Mouse (Mus musculus) Patski (cell line): ENCODE measurements around the gene Ncdn. TPM values are rescaled to one million over a fixed set of nuclear protein-coding genes. Genes with fewer than 3 reads are reported as not detected.

Experiments used
- ATAC-seq: fragments of 100-300 bp; one replicate; pipeline ENCODE4 v1.8.0; 2021
- CTCF ChIA-PET: fragments of 350-600 bp; sonication (Branson Sonifier 250); formaldehyde crosslinking; loops from one replicate; lab custom pipeline; 2022; ENCODE audit warnings: inconsistent platforms; lab: Charles Lee
- POLR2A ChIA-PET: fragments of 350-600 bp; sonication (Branson Sonifier 250); formaldehyde crosslinking; loops from one replicate; lab custom pipeline; 2022; ENCODE audit warnings: antibody characterized with exemption, inconsistent platforms; lab: Charles Lee
- DNase-seq: peaks from one replicate; pipeline ENCODE4 v3.0.0-alpha.2; 2011; ENCODE audit warnings: low read depth, low spot score
- H3K27me3 ChIP-seq: fragments of 371-371 bp; one replicate; pipeline ENCODE4 v1.5.1; 2021
- CTCF ChIP-seq: fragments of 100-300 bp; IDR thresholded peaks from one replicate; pipeline ENCODE4 v1.5.1; 2021
- in situ Hi-C: fragments of 300-500 bp; cut with MboI; formaldehyde crosslinking; loops from 3 replicates; pipeline ENCODE4 v1.11.1; 2018; ENCODE audit warnings: low pct_unique_long_range_greater_than_20kb, mixed read lengths
- polyA plus RNA-seq: library from polyadenylated mRNA; unstranded; gene quantifications from one replicate; pipeline ENCODE4 v1.2.3, GENCODE M21; 2021

The Ncdn gene
- polyA plus RNA-seq, 1 experiment from 2014 or later, result 24.0 TPM

DNA sequence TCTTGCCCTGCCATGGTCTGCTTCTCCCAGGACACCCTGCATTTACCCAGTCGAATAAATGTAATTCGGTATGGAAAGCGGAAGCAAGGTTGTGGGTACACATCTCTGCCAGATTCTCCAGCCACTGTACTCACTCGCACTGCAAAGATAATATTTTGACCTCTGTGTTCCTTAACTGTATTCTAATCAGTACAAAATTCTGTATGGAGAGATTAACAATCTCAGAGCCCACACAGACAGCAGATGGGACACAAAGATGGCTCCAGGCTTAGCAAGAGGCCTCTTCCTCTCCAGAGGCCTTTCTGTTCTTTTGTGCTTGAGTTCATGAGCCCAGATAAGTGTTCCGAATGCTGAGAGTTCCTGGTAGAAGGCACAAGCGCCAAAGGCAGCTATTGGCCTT, 20.6 kb upstream of the Ncdn start:
- ATAC-seq (no peak), DNase-seq (no peak)
- POLR2A ChIA-PET, result no interaction called here
- CTCF ChIA-PET, result no interaction called here
- no peaks in the 10 kb centered on the region for H3K27me3 ChIP-seq
- in situ Hi-C loops, result no loop called here
- no peak for TF ChIP-seq CTCF

DNA sequence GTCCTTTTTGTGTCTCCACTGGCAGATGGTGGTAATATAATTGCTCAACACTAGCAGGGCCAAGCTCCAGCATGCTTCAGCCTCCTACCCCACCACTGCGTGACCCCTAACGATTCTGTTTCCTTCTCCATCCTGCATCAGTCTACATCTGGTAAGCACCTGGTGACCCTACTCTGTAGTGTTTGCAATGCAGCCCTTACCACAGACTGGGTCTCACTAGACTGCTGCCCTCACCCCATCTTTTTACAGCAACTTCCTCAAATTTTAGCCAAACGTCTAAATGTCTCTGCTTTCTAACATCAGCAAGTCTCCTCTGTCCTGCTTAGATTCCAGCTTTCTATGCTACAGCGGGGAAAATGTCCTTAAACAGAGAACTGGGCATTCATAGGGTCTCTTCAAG, 17.6 kb upstream of the Ncdn start:
- ATAC-seq (no peak), DNase-seq (no peak)
- ChIA-PET CTCF (interaction anchor here (2.6 kb wide), 1 partner anchor 16 kb away, joined by 6 read pairs; no protein-coding TSS in a partner anchor), POLR2A (no interaction called here)
- in situ Hi-C loops, result no loop called here
- no peak for TF ChIP-seq CTCF
- H3K27me3 ChIP-seq, result no peaks in the 10 kb centered on the region

DNA sequence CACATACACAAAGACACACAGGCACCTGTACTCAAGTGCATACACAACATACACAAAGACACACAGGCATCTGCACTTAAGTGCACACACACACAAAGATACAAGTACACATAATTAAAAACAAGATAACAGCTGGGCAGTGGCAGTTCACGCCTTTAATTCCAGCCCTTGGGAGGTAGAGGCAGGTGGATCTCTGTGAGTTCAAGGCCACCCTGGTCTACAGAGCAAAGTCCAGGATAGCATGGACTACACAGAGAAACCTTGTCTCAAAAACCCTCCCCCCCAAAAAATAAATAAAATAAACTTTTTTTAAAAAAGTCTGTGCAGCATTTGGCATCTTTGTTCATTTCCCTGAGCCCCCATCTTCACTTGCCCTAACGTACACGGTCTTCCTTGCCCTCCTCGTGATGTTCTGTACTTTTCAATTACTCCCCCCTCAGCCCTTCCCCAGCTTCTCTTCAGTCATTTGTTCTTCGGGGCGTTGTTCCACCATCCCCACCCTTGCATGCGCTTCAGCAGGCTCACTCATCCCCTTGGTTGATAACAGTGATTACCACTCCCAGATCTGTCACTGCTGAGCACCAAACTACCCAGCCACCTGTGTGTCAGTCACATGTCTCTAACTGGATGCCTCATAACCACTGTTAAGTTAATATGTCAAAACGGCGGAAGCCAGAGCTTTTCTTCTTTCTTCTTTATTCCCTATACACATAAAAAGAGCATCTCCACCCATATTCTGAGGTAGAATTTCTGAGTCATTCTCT, 16.7 kb upstream of the Ncdn start:
- H3K27me3 ChIP-seq, result no peaks in the 10 kb centered on the region
- ChIA-PET POLR2A (interaction anchor here (0.5 kb wide), 1 partner anchor 10 kb away, joined by 3 read pairs; no protein-coding TSS in a partner anchor), CTCF (interaction anchor here (2.6 kb wide), 1 partner anchor 15 kb away, joined by 6 read pairs; no protein-coding TSS in a partner anchor)
- ATAC-seq (no peak), DNase-seq (no peak)
- in situ Hi-C loops, result no loop called here
- no peak for TF ChIP-seq CTCF

DNA sequence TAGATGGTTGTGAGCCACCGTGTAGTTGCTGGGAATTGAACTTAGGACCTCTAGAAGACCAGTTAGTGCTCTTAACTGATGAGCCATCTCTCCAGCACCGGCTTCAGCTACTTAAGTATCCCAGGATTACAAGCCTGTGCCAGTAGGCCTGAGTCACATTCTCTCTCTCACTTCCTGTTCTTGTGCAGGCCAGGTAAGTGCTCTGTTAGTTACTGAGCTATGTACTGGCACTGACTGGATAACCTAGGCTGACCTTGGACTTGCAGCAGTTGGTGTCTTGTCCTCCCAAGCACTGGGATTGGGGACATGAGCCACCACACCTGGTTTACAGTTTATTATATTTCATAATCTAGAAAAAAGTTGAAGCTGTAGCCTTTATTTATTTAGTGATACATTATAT, 10.2 kb upstream of the Ncdn start:
- H3K27me3 ChIP-seq, result no peaks in the 10 kb centered on the region
- ChIA-PET POLR2A (interaction anchor here (0.6 kb wide), 1 partner anchor 168 kb away, joined by 3 read pairs; no protein-coding TSS in a partner anchor), CTCF (interaction anchor here (1.7 to 2.5 kb wide), 2 partner anchors 16 to 76 kb away, joined by 6 to 7 read pairs; no protein-coding TSS in a partner anchor)
- in situ Hi-C loops, result no loop called here
- no peak for TF ChIP-seq CTCF
- no peak for ATAC-seq
- DNase-seq, result no peak

DNA sequence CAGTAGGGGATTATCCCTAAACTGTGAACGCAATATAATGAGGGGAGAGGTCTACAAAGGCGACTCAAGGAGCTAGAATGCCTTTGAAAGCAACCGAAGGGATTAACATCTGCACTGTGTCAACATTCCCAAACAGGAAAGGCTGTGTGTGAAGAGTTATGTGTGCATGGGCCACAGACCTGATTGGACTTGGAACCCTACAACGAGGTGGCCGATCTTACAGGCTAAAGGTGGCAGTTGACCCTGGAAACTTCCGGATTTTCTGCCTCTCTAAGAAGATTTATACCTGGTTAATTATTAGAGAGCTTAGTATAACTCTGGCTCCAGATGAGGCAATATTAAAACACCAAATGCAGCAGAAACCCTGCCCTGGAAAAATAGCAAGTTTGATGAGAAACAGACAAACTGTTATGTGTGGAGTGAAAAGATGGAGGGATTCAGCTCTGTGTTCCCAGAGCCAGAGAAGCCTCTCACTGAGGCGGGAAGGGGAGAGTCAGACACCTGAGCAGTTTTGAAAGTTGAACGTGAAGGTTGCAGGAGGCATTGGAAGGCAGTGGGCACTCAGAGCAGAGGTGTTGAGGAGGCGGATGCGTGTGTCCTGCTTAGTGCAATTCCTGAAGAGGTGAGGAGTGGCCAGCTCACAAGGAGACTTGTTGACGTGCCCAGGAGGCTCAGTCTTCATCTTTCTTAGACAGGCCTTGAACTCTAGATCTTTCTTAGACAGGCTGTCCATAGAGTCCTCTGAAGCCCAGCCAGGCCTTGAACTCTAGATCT, 9.5 kb upstream of the Ncdn start:
- TF ChIP-seq CTCF, result no peak
- POLR2A ChIA-PET, result interaction anchor here (0.6 to 1.8 kb wide), 2 partner anchors 9 to 168 kb away, joined by 3 to 8 read pairs; partner anchors contain the start of genes AU040320 and Ncdn
- CTCF ChIA-PET, result interaction anchor here (0.8 to 2.5 kb wide), 4 partner anchors 13 to 77 kb away, joined by 3 to 7 read pairs (median 4); no protein-coding TSS in a partner anchor
- ATAC-seq (no peak), DNase-seq (no peak)
- in situ Hi-C loops, result no loop called here
- no peaks in the 10 kb centered on the region for H3K27me3 ChIP-seq

DNA sequence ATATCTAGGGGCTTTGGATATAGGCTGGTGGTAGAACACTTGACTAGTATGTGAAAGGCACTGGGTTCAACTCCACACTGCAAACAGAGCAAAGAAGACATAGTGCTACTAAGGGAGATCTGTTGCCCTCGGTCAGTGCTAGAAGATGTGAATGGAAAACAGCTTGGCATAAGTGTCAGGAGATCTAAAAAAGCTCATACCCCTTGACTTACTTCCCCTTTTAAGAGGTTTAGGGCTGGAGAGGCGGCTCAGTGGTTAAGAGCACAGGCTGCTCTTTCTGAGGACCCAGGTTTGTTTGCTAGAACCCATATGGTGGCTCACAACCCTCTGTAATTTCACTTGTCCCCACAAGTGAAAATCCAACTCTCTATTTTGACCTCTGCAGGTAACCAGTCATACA, 6.2 kb upstream of the Ncdn start:
- no peaks in the 10 kb centered on the region for H3K27me3 ChIP-seq
- no peak for ATAC-seq
- no peak for TF ChIP-seq CTCF
- in situ Hi-C loops, result no loop called here
- ChIA-PET POLR2A (no interaction called here), CTCF (no interaction called here)
- DNase-seq, result no peak

DNA sequence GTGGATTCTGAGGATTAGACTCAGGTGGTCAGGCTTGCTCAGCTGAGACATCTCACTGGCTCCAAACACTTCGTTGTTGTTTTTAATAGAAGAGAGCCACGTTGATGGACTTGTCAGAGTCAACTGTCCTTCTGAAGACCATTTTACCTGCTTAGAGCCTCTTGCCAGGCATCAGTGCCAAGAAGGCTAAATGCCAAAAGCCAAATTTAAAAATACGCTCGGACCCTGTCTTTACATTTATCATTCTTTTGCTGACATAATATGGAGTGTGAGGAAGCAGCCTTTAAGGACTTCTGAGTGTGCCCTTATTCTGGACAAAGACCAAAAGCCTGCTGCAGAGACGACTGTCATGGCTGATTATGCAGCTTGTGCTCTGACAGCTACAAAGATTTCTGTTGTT, 5.1 kb upstream of the Ncdn start:
- TF ChIP-seq CTCF, result no peak
- ATAC-seq (no peak), DNase-seq (no peak)
- CTCF ChIA-PET, result no interaction called here
- in situ Hi-C loops, result no loop called here
- POLR2A ChIA-PET, result no interaction called here
- no peaks in the 10 kb centered on the region for H3K27me3 ChIP-seq

DNA sequence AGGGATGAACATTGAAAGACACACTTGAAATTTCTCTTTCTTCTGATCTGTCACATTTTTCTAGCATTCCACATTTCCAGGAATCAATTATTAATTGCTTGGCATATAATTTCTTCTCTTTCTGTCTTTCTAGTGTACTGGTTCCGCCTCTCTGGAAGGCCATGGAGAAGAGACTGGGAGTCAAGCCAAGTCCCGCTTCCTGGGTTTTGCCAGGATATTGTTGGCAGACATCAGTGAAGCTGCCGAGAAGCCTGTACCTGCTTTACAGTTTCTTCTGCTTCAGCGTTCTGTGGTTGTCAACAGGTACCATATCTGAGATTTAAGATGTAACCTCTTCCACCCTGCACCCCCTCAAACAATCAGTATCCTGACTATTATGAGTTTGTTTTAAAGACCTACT, 3.5 kb upstream of the Ncdn start:
- CTCF ChIA-PET, result no interaction called here
- ATAC-seq (no peak), DNase-seq (no peak)
- H3K27me3 ChIP-seq, result no peaks in the 10 kb centered on the region
- TF ChIP-seq CTCF, result no peak
- in situ Hi-C loops, result no loop called here
- POLR2A ChIA-PET, result no interaction called here

DNA sequence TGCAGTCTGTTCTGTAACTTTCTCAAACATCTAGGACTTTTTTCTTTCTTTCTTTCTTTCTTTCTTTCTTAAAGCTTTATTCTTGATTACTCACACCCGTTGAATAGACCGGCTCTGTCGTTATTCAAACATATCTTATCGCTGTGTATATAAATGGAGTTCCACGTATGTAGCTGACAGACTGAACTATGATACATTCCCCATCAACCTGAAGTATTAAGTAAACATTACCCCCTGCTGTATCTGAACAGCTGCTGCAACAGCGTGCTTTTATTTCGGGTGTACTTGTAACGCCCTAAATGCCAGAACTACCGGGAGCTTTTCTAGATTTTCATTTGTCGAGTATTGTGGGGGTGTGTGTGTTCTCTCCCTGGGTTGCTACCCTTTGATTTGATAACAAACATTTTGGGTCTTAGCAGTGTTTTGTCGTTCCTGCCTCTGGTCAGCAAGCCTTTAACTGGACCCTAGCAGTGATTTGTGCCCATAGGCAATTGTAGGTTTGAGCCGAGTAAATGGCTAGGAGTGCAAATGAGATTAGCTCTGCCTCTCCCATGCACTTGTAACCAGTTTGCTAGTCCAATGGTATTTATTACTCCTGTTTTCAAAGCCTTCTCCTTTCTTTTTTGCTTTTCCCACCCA, 1.6 kb upstream of the Ncdn start:
- TF ChIP-seq CTCF, result no peak
- POLR2A ChIA-PET, result no interaction called here
- DNase-seq (no peak), ATAC-seq (no peak)
- CTCF ChIA-PET, result interaction anchor here (1.2 to 2.5 kb wide), 3 partner anchors 15 to 85 kb away, joined by 3 to 12 read pairs (median 6); no protein-coding TSS in a partner anchor
- in situ Hi-C loops, result no loop called here
- H3K27me3 ChIP-seq, result no peaks in the 10 kb centered on the region

DNA sequence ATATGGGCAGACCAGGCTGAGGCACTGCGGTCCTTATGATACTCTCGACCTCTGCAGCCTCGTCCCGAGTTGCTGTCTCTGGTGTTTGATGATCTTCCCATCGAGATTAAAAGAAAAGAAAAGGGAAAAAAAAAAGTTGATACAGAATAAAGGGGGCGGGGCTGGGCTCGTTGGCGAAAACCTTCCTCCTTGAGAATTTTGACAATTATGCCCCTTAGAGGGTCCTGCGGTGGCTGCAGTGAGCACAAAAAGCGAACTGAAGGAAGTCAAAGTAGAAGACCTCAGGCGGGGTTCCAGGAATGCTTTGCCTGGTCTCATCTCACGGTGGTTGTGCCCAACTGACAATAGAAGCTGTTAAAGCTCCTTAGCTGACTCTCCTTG, 983 bp upstream of the Ncdn start:
- in situ Hi-C loops, result no loop called here

More for the DNA sequence above, 983 bp upstream of the Ncdn start:
- no peak for ATAC-seq
- no peak for DNase-seq
- ChIA-PET POLR2A (interaction anchor here (1.6 kb wide), 1 partner anchor 8 kb away, joined by 8 read pairs; no protein-coding TSS in a partner anchor), CTCF (interaction anchor here (1.2 to 2.5 kb wide), 3 partner anchors 16 to 86 kb away, joined by 3 to 12 read pairs (median 6); no protein-coding TSS in a partner anchor)
- H3K27me3 ChIP-seq, result no peaks in the 10 kb centered on the region
- no peak for TF ChIP-seq CTCF
